Mouse (Mus musculus) naive thymus-derived CD4-positive, alpha-beta T cell, adult 2 months (primary cell): ENCODE measurements around the gene Htra1.

Experiments
- DNase-seq: peaks from one replicate; pipeline ENCODE4 v3.0.0-alpha.2; 2011; ENCODE audit warnings: low read depth

The Htra1 gene

GRCm38 (mm10) chr7:130966876-130967275 lies 31.0 kb downstream of the Htra1 start:
- DNase-seq: no peak

- no peak for DNase-seq
Observed at GRCm38 (mm10) chr7:130967901-130968300, 32.0 kb downstream of the Htra1 start.

- DNase-seq: no peak
Observed at GRCm38 (mm10) chr7:130968537-130968936, 32.6 kb downstream of the Htra1 start.

- no peak for DNase-seq
Observed at GRCm38 (mm10) chr7:130969076-130969475, 33.2 kb downstream of the Htra1 start.

- DNase-seq: no peak
Observed at GRCm38 (mm10) chr7:130969507-130969906, 33.6 kb downstream of the Htra1 start.

GRCm38 (mm10) chr7:130972767-130973166 lies 36.9 kb downstream of the Htra1 start:
- no peak for DNase-seq

GRCm38 (mm10) chr7:130976305-130976935 lies 40.5 kb downstream of the Htra1 start:
- no peak for DNase-seq

GRCm38 (mm10) chr7:130977794-130978521 lies 42.0 kb downstream of the Htra1 start:
- DNase-seq: no peak

- DNase-seq: no peak
Observed at GRCm38 (mm10) chr7:130978545-130978944, 42.6 kb downstream of the Htra1 start.

GRCm38 (mm10) chr7:130980130-130980529 lies 44.2 kb downstream of the Htra1 start:
- no peak for DNase-seq

- no peak for DNase-seq
Observed at GRCm38 (mm10) chr7:130982371-130982770, 46.5 kb downstream of the Htra1 start.

GRCm38 (mm10) chr7:130982881-130983280 lies 47.0 kb downstream of the Htra1 start:
- no peak for DNase-seq

GRCm38 (mm10) chr7:130984294-130984693 lies 48.4 kb downstream of the Htra1 start:
- DNase-seq: no peak

- DNase-seq: no peak
Observed at GRCm38 (mm10) chr7:130985193-130985592, 49.3 kb downstream of the Htra1 start.

GRCm38 (mm10) chr7:130985716-130986115 lies 49.8 kb downstream of the Htra1 start:
- no peak for DNase-seq

GRCm38 (mm10) chr7:130988146-130988545 lies 52.2 kb downstream of the Htra1 start:
- no peak for DNase-seq

- no peak for DNase-seq
Observed at GRCm38 (mm10) chr7:130989371-130989770, 53.5 kb downstream of the Htra1 start.

GRCm38 (mm10) chr7:130991174-130991789 lies 55.4 kb downstream of the Htra1 start:
- no peak for DNase-seq

- peak; percentile 51 for DNase-seq
Observed at GRCm38 (mm10) chr7:130993907-130994306, 58.0 kb downstream of the Htra1 start.

- DNase-seq: no peak
Observed at GRCm38 (mm10) chr7:131001976-131002726, 66.2 kb downstream of the Htra1 start.

- DNase-seq: no peak
Observed at GRCm38 (mm10) chr7:131004071-131004470, 68.2 kb downstream of the Htra1 start.

- DNase-seq: no peak
Observed at GRCm38 (mm10) chr7:131007221-131007620, 71.3 kb downstream of the Htra1 start.

- no peak for DNase-seq
Observed at GRCm38 (mm10) chr7:131009178-131009577, 73.3 kb downstream of the Htra1 start.
